Mouse (Mus musculus) hindbrain, embryonic 11.5 days (tissue): ENCODE data around the gene Mpo. TPM values are rescaled to one million over a fixed set of nuclear protein-coding genes. Genes with fewer than 3 reads are reported as not detected.

ENCODE experiments used
- ATAC-seq: fragments of 200-750 bp; cut with Nextera tagmentation; 2 replicates; pipeline ENCODE4 v1.8.0; 2017; ENCODE audit warnings: mild to moderate bottlenecking, moderate TSS enrichment, moderate library complexity; ENCODE audit not compliant: low FRiP score
- DNase-seq: peaks from one replicate; pipeline ENCODE4 v3.0.0-alpha.2; 2015; ENCODE audit warnings: low spot score
- H3K27ac ChIP-seq: fragments of 300-500 bp; sonication (generic); 2 replicates; pipeline ENCODE4 v1.5.1; 2014; ENCODE audit warnings: mild to moderate bottlenecking, low read depth, low read length
- H3K27me3 ChIP-seq: fragments of 300-500 bp; sonication (generic); 2 replicates; pipeline ENCODE4 v1.6.1; 2014; ENCODE audit warnings: mild to moderate bottlenecking, low read length, moderate library complexity, mixed read lengths; ENCODE audit not compliant: control insufficient read depth, insufficient read depth
- H3K36me3 ChIP-seq: fragments of 300-500 bp; sonication (generic); 2 replicates; pipeline ENCODE4 v1.6.1; 2014; ENCODE audit warnings: mild to moderate bottlenecking, low read length, moderate library complexity, mixed read lengths; ENCODE audit not compliant: control insufficient read depth, insufficient read depth
- H3K4me1 ChIP-seq: fragments of 300-500 bp; sonication (generic); replicated peaks from 2 replicates; pipeline ENCODE4 v1.6.1; 2014; ENCODE audit warnings: low read length, mixed read lengths; ENCODE audit not compliant: control insufficient read depth, insufficient read depth
- H3K4me2 ChIP-seq: fragments of 300-500 bp; sonication (generic); replicated peaks from 2 replicates; pipeline ENCODE4 v1.6.1; 2014; ENCODE audit warnings: mild to moderate bottlenecking, low read depth, low read length
- H3K4me3 ChIP-seq: fragments of 300-500 bp; sonication (generic); 2 replicates; pipeline ENCODE4 v1.5.1; 2014; ENCODE audit warnings: low read depth, low read length
- H3K9ac ChIP-seq: fragments of 300-500 bp; sonication (generic); 2 replicates; pipeline ENCODE4 v1.6.1; 2014; ENCODE audit warnings: low read depth, low read length
- H3K9me3 ChIP-seq: fragments of 300-500 bp; sonication (generic); 2 replicates; pipeline ENCODE4 v1.6.1; 2016; ENCODE audit warnings: low read length; ENCODE audit not compliant: control insufficient read depth
- WGBS: fragments of 180-500 bp; shearing (Covaris S2); extraction: QIAGEN DNeasy Blood & Tissue Kit; methylation state at CpG from one replicate; pipeline ENCODE4 v1.1.7; 2014; 5-methylcytosine and 5-hydroxymethylcytosine counted together
- polyA plus RNA-seq: library from polyadenylated mRNA; unstranded; fragments of >200 nt; fragmentation: Nextera tagmentation; extraction: Ambion mirVana; gene quantifications from 2 replicates; pipeline ENCODE4 v1.2.1, GENCODE M21; 2014

Mpo gene
- polyA plus RNA-seq, 1 experiment from 2014 or later = 2.8 TPM

GRCm38 (mm10) chr11:87808236-87808635 lies 14.9 kb downstream of the Mpo start:
- no peak overlapping the region for H3K4me2 ChIP-seq
- H3K36me3 ChIP-seq = no peaks in the 10 kb centered on the region
- H3K9me3 ChIP-seq = no peaks in the 10 kb centered on the region
- ATAC-seq = no peak
- H3K4me1 ChIP-seq = peaks cover 2% of the 10 kb centered on the region; the same call in 1 of the 2 replicates
- DNase-seq = no peak
- no peak overlapping the region for H3K4me3 ChIP-seq
- H3K27me3 ChIP-seq = no peaks in the 10 kb centered on the region
- WGBS = 88% methylated on average over 7 of the region's 7 CpGs
- no peak overlapping the region for H3K27ac ChIP-seq
- no peak overlapping the region for H3K9ac ChIP-seq

GRCm38 (mm10) chr11:87811396-87811795 lies 18.0 kb downstream of the Mpo start:
- Histone ChIP-seq H3K36me3 (no peaks in the 10 kb centered on the region), H3K9ac (no peak overlapping the region), H3K9me3 (no peaks in the 10 kb centered on the region), H3K27me3 (no peaks in the 10 kb centered on the region), H3K4me3 (no peak overlapping the region), H3K4me2 (no peak overlapping the region), H3K4me1 (peaks cover 2% of the 10 kb centered on the region; the same call in 1 of the 2 replicates), H3K27ac (no peak overlapping the region)
- WGBS = 56% methylated on average over 4 of the region's 4 CpGs
- ATAC-seq (no peak), DNase-seq (no peak)

- Histone ChIP-seq H3K4me2 (no peak overlapping the region), H3K4me1 (peaks cover 2% of the 10 kb centered on the region; the same call in 1 of the 2 replicates), H3K27ac (no peak overlapping the region), H3K4me3 (no peak overlapping the region), H3K9me3 (no peaks in the 10 kb centered on the region), H3K36me3 (no peaks in the 10 kb centered on the region), H3K9ac (no peak overlapping the region), H3K27me3 (no peaks in the 10 kb centered on the region)
- DNase-seq = no peak
- WGBS = 73% methylated on average over 8 of the region's 8 CpGs
- no peak for ATAC-seq
Observed at GRCm38 (mm10) chr11:87814831-87815230, 21.4 kb downstream of the Mpo start.

- DNase-seq (peak; percentile 81), ATAC-seq (peak; percentile 90)
- H3K4me3 ChIP-seq = peak overlapping the region; percentile 31
- no peaks in the 10 kb centered on the region for H3K36me3 ChIP-seq
- H3K4me2 ChIP-seq = peak overlapping the region; percentile 75
- no peaks in the 10 kb centered on the region for H3K9me3 ChIP-seq
- H3K27me3 ChIP-seq = no peaks in the 10 kb centered on the region
- peak overlapping the region; percentile 44; the same call in 1 of the 2 replicates for H3K9ac ChIP-seq
- no peaks in the 10 kb centered on the region for H3K4me1 ChIP-seq
- H3K27ac ChIP-seq = peak overlapping the region; percentile 48
- WGBS = 4% methylated on average over 29 of the region's 31 CpGs
Observed at GRCm38 (mm10) chr11:87816707-87817442, 23.5 kb downstream of the Mpo start.

- DNase-seq (no peak), ATAC-seq (peak; percentile 30; the same call in 1 of the 2 replicates)
- Histone ChIP-seq H3K36me3 (no peaks in the 10 kb centered on the region), H3K4me2 (peak overlapping the region; percentile 75), H3K9me3 (no peaks in the 10 kb centered on the region), H3K9ac (peak overlapping the region; percentile 44; the same call in 1 of the 2 replicates), H3K27ac (no peak overlapping the region; the same call in 1 of the 2 replicates), H3K4me3 (peak overlapping the region; percentile 31), H3K4me1 (no peaks in the 10 kb centered on the region), H3K27me3 (no peaks in the 10 kb centered on the region)
- WGBS = 30% methylated on average over 4 of the region's 4 CpGs
Observed at GRCm38 (mm10) chr11:87817443-87817773, 24.0 kb downstream of the Mpo start.

GRCm38 (mm10) chr11:87821502-87821901 lies 28.1 kb downstream of the Mpo start:
- DNase-seq (no peak), ATAC-seq (no peak)
- H3K36me3 ChIP-seq = no peaks in the 10 kb centered on the region
- H3K9ac ChIP-seq = no peak overlapping the region
- no peak overlapping the region for H3K4me3 ChIP-seq
- H3K9me3 ChIP-seq = no peaks in the 10 kb centered on the region
- H3K27ac ChIP-seq = no peak overlapping the region
- H3K27me3 ChIP-seq = no peaks in the 10 kb centered on the region
- WGBS = 52% methylated on average over 5 of the region's 5 CpGs
- H3K4me2 ChIP-seq = no peak overlapping the region
- no peaks in the 10 kb centered on the region for H3K4me1 ChIP-seq

GRCm38 (mm10) chr11:87828239-87828900 lies 35.0 kb downstream of the Mpo start, which contains the start of gene Lpo:
Gene Lpo, minus strand, starts transcription at chr11:87828289.
- no peak within 1 kb of the TSS for H3K9ac ChIP-seq
- no peak within 1 kb of the TSS for H3K4me3 ChIP-seq
- no peak for ATAC-seq
- no peaks in the 10 kb centered on the region for H3K36me3 ChIP-seq
- peak; percentile 27 for DNase-seq
- no peak within 1 kb of the TSS for H3K4me2 ChIP-seq
- no peak within 1 kb of the TSS for H3K27ac ChIP-seq
- H3K4me1 ChIP-seq = no peaks in the 10 kb centered on the region; the same call in 1 of the 2 replicates
- no peaks in the 10 kb centered on the region for H3K9me3 ChIP-seq
- WGBS = 39% methylated on average over 10 of the region's 10 CpGs
- no peaks in the 10 kb centered on the region for H3K27me3 ChIP-seq

- H3K27ac ChIP-seq = no peak overlapping the region
- H3K27me3 ChIP-seq = no peaks in the 10 kb centered on the region
- WGBS = 89% methylated on average over 8 of the region's 8 CpGs
- H3K4me1 ChIP-seq = no peaks in the 10 kb centered on the region
- no peaks in the 10 kb centered on the region for H3K36me3 ChIP-seq
- H3K4me2 ChIP-seq = no peak overlapping the region
- H3K9me3 ChIP-seq = no peaks in the 10 kb centered on the region
- no peak for DNase-seq
- H3K4me3 ChIP-seq = no peak overlapping the region
- ATAC-seq = no peak
- H3K9ac ChIP-seq = no peak overlapping the region
Observed at GRCm38 (mm10) chr11:87840676-87841075, 47.3 kb downstream of the Mpo start.

- no peaks in the 10 kb centered on the region for H3K36me3 ChIP-seq
- 87% methylated on average over 3 of the region's 3 CpGs for whole genome bisulfite sequencing
- no peak overlapping the region for H3K4me2 ChIP-seq
- DNase-seq (no peak), ATAC-seq (no peak)
- H3K27me3 ChIP-seq = no peaks in the 10 kb centered on the region
- no peaks in the 10 kb centered on the region for H3K9me3 ChIP-seq
- H3K4me3 ChIP-seq = no peak overlapping the region
- no peak overlapping the region for H3K27ac ChIP-seq
- no peaks in the 10 kb centered on the region for H3K4me1 ChIP-seq
- H3K9ac ChIP-seq = no peak overlapping the region
Observed at GRCm38 (mm10) chr11:87841436-87841835, 48.1 kb downstream of the Mpo start.
